Mouse (Mus musculus) forebrain, embryonic 13.5 days (tissue): ENCODE measurements around the gene Lad1. TPM values are rescaled to one million over a fixed set of nuclear protein-coding genes. Genes with fewer than 3 reads are reported as not detected.

Source experiments
- ATAC-seq: fragments of 200-750 bp; cut with Nextera tagmentation; 2 replicates; pipeline ENCODE4 v1.8.0; 2017
- H3K27ac ChIP-seq: fragments of 300-500 bp; sonication (generic); 2 replicates; pipeline ENCODE4 v1.5.1; 2015; ENCODE audit warnings: inconsistent platforms, mild to moderate bottlenecking, moderate library complexity
- H3K27me3 ChIP-seq: fragments of 300-500 bp; sonication (generic); 2 replicates; pipeline ENCODE4 v1.6.1; 2015; ENCODE audit warnings: mild to moderate bottlenecking, inconsistent platforms
- H3K36me3 ChIP-seq: fragments of 300-500 bp; sonication (generic); 2 replicates; pipeline ENCODE4 v1.6.1; 2015; ENCODE audit warnings: mild to moderate bottlenecking, inconsistent platforms; ENCODE audit not compliant: poor library complexity, severe bottlenecking
- H3K4me1 ChIP-seq: fragments of 300-500 bp; sonication (generic); 2 replicates; pipeline ENCODE4 v1.6.1; 2015; ENCODE audit warnings: inconsistent platforms
- H3K4me2 ChIP-seq: fragments of 300-500 bp; sonication (generic); 2 replicates; pipeline ENCODE4 v1.6.1; 2015; ENCODE audit warnings: inconsistent platforms, mild to moderate bottlenecking, moderate library complexity
- H3K4me3 ChIP-seq: fragments of 300-500 bp; sonication (generic); 2 replicates; pipeline ENCODE4 v1.5.1; 2015; ENCODE audit warnings: mild to moderate bottlenecking, inconsistent platforms
- H3K9ac ChIP-seq: fragments of 300-500 bp; sonication (generic); 2 replicates; pipeline ENCODE4 v1.6.1; 2015; ENCODE audit warnings: mild to moderate bottlenecking, inconsistent platforms
- H3K9me3 ChIP-seq: fragments of 300-500 bp; sonication (generic); replicated peaks from 2 replicates; pipeline ENCODE4 v1.6.1; 2016; ENCODE audit warnings: inconsistent platforms
- WGBS: fragments of 180-500 bp; shearing (Covaris S2); methylation state at CpG from one replicate; pipeline ENCODE4 v1.1.7; 2015; 5-methylcytosine and 5-hydroxymethylcytosine counted together
- polyA plus RNA-seq: library from polyadenylated mRNA; unstranded; fragments of >200 nt; fragmentation: Nextera tagmentation; extraction: Ambion mirVana; gene quantifications from 2 replicates; pipeline ENCODE4 v1.2.1, GENCODE M21; 2015

Lad1 gene
- polyA plus RNA-seq, 1 experiment from 2014 or later, result 0.36 TPM

DNA sequence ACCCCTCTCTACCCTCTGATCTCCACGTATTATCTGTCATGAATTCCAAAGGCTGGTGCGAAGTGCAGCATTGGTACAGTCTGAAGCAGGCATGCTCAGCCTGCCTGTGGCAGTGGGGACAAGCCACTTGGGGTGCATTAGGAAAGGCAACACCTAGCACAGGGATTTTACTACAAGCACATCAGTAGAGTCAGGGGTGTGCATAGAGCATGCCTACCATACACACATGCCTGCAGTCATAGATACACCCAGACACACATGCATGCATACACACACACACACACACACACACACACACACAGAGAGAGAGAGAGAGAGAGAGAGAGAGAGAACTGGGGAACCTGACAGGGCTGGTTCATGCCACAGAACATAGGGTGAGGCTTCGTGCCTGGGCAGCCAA, 6.2 kb upstream of the Lad1 start:
- no peaks in the 10 kb centered on the region for H3K36me3 ChIP-seq
- ATAC-seq, result no peak
- H3K9ac ChIP-seq, result no peak overlapping the region
- H3K4me2 ChIP-seq, result no peak overlapping the region
- peaks cover 11% of the 10 kb centered on the region for H3K4me1 ChIP-seq
- H3K9me3 ChIP-seq, result no peaks in the 10 kb centered on the region
- no peak overlapping the region for H3K27ac ChIP-seq
- peaks cover 30% of the 10 kb centered on the region for H3K27me3 ChIP-seq
- no peak overlapping the region for H3K4me3 ChIP-seq
- 92% methylated on average over 3 of the region's 3 CpGs for WGBS

DNA sequence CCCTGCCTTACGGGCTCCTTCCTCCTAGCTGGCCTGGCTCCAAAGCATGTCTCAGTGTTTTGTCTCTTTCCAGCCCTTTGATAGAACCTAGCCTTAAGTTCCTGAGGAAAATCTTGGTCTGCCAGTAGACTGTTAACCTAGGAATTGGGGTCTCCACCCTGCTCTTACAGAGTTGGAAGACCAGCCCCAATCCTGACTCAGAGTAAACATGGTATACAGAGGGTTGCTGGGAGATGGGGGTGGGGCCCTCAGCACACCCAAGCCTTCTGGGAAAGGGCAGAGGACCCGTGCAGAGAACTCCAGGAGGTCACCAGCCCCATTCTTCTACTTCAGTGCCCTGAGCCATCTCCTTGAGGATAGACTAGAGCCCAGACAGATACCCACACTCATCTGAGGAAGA, 5.8 kb upstream of the Lad1 start:
- Histone ChIP-seq H3K4me2 (no peak overlapping the region), H3K36me3 (no peaks in the 10 kb centered on the region), H3K4me3 (no peak overlapping the region), H3K9ac (no peak overlapping the region), H3K27ac (no peak overlapping the region), H3K9me3 (no peaks in the 10 kb centered on the region), H3K27me3 (peaks cover 34% of the 10 kb centered on the region), H3K4me1 (peaks cover 11% of the 10 kb centered on the region)
- ATAC-seq, result no peak
- WGBS, result 46% methylated on average over 2 of the region's 2 CpGs

GRCm38 (mm10) chr1:135813071-135813470, 5.3 kb upstream of the Lad1 start:
- H3K9ac ChIP-seq, result no peak overlapping the region
- no peak for ATAC-seq
- H3K4me1 ChIP-seq, result peaks cover 11% of the 10 kb centered on the region
- H3K9me3 ChIP-seq, result no peaks in the 10 kb centered on the region
- H3K4me2 ChIP-seq, result no peak overlapping the region
- H3K27me3 ChIP-seq, result peaks cover 39% of the 10 kb centered on the region
- no peak overlapping the region for H3K27ac ChIP-seq
- 54% methylated on average over 4 of the region's 4 CpGs for WGBS
- no peak overlapping the region for H3K4me3 ChIP-seq
- H3K36me3 ChIP-seq, result no peaks in the 10 kb centered on the region

DNA sequence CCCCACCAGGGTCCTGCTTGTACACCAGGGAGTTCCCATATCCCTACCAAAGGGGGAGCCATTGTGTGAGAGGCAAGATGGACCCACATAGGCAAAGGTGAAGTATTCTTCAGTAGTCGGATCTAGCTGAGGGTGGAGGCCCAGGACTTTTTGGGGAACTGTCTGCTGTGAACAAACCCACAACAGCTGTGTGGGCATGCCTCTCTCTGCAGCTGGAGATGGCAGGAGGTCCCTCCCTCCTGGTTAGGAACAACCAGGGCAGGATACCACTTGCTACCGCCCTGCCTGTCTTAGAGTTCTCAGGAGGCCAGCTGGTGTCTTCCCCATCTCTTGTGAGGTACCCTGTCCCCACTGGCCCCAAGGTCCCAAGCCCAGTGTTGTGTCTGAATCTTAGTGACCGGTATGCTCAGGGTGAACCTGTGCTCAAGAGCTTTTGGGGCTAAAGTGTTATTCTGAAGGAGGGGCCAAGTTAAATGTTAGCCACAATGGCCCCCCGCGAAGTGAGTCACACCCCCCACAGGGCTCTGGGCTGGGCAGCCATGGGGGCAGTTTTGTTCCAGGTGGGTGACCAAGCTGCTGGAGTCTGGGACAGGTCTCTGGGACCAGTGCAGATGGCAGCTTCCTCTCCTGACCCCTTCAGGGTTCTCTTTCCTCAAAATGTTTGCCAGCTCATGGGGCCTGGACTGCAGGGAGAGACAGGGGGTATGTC, 4.6 kb upstream of the Lad1 start:
- Histone ChIP-seq H3K9ac (no peak overlapping the region), H3K4me2 (no peak overlapping the region), H3K36me3 (no peaks in the 10 kb centered on the region), H3K9me3 (no peaks in the 10 kb centered on the region), H3K27ac (no peak overlapping the region), H3K4me1 (peaks cover 17% of the 10 kb centered on the region), H3K27me3 (peaks cover 47% of the 10 kb centered on the region), H3K4me3 (no peak overlapping the region)
- 85% methylated on average over 5 of the region's 5 CpGs for WGBS
- ATAC-seq, result no peak

DNA sequence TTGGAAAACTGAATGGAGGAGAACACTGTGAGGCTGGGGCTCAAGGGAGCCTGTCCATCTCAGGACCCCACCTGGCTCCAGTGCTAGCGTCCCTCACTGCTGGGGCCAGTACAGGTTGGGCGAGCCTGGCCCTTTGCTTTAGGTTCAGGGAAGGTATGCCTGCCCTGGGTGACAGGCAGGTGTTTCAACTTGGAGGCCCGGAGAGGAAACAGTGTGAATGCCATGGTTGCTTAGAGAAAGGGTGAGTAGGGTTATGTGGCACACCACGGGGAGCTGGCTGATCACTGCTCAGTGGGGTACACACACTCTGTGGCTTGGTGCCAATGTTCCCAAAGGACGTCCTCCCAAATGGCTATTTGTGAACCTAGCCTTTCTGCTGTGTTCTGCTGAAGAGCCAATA, 3.9 kb upstream of the Lad1 start:
- Histone ChIP-seq H3K4me2 (no peak overlapping the region), H3K27me3 (peaks cover 54% of the 10 kb centered on the region), H3K27ac (no peak overlapping the region), H3K36me3 (no peaks in the 10 kb centered on the region), H3K9me3 (no peaks in the 10 kb centered on the region), H3K4me3 (no peak overlapping the region), H3K9ac (no peak overlapping the region), H3K4me1 (peaks cover 20% of the 10 kb centered on the region)
- 79% methylated on average over 5 of the region's 5 CpGs for WGBS
- no peak for ATAC-seq

GRCm38 (mm10) chr1:135817595-135817994, 803 bp upstream of the Lad1 start:
- Histone ChIP-seq H3K27me3 (peaks cover 75% of the 10 kb centered on the region), H3K4me1 (peaks cover 17% of the 10 kb centered on the region), H3K9ac (no peak overlapping the region), H3K4me2 (0 out of 2 replicates have a peak overlapping the region, but pooled peaks have one; percentile 99), H3K27ac (no peak overlapping the region), H3K36me3 (no peaks in the 10 kb centered on the region), H3K4me3 (no peak overlapping the region), H3K9me3 (no peaks in the 10 kb centered on the region)
- WGBS, result 80% methylated on average over 4 of the region's 4 CpGs
- no peak for ATAC-seq

DNA sequence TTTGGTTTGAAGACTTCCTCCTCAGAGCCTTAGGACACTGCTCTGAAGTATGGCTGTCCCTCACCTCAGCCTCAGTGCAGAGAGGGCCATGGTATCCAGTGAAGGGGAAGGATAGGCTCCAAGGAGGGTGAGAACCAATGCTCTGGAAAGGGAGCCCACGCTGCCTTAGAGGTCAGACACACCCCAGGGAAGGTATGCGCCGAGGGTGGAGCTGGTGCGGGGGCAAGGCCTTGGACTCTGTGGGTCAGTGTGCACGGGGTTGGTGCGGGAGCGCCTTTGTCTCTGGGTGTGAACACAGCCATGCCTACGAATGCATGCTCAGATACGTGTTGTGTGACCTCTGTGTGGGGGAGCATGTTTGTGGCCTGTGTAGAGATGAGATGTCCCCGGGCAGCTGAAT, 1.7 kb downstream of the Lad1 start:
- H3K27me3 ChIP-seq, result peaks cover 73% of the 10 kb centered on the region
- no peak for ATAC-seq

GRCm38 (mm10) chr1:135820736-135821364, 2.5 kb downstream of the Lad1 start:
- ATAC-seq, result no peak
- Histone ChIP-seq H3K27me3 (peaks cover 69% of the 10 kb centered on the region), H3K4me1 (peaks cover 10% of the 10 kb centered on the region), H3K27ac (no peak overlapping the region), H3K9ac (no peak overlapping the region), H3K9me3 (no peaks in the 10 kb centered on the region), H3K36me3 (no peaks in the 10 kb centered on the region), H3K4me3 (no peak overlapping the region), H3K4me2 (no peak overlapping the region)
- 89% methylated on average over 16 of the region's 16 CpGs for WGBS

More for the DNA sequence above, 1.7 kb downstream of the Lad1 start:
- no peak overlapping the region for H3K4me3 ChIP-seq
- peaks cover 10% of the 10 kb centered on the region for H3K4me1 ChIP-seq
- no peak overlapping the region for H3K4me2 ChIP-seq
- no peaks in the 10 kb centered on the region for H3K9me3 ChIP-seq
- H3K9ac ChIP-seq, result no peak overlapping the region
- no peak overlapping the region for H3K27ac ChIP-seq
- H3K36me3 ChIP-seq, result no peaks in the 10 kb centered on the region
- WGBS, result 84% methylated on average over 10 of the region's 10 CpGs

- H3K36me3 ChIP-seq, result no peaks in the 10 kb centered on the region
- WGBS, result 77% methylated on average over 7 of the region's 7 CpGs
- H3K4me2 ChIP-seq, result no peak overlapping the region
- ATAC-seq, result no peak
- no peak overlapping the region for H3K9ac ChIP-seq
- H3K27me3 ChIP-seq, result peaks cover 60% of the 10 kb centered on the region
- H3K4me3 ChIP-seq, result no peak overlapping the region
- no peaks in the 10 kb centered on the region for H3K9me3 ChIP-seq
- peaks cover 10% of the 10 kb centered on the region for H3K4me1 ChIP-seq
- H3K27ac ChIP-seq, result no peak overlapping the region
Measured at GRCm38 (mm10) chr1:135821780-135822179, 3.4 kb downstream of the Lad1 start.

DNA sequence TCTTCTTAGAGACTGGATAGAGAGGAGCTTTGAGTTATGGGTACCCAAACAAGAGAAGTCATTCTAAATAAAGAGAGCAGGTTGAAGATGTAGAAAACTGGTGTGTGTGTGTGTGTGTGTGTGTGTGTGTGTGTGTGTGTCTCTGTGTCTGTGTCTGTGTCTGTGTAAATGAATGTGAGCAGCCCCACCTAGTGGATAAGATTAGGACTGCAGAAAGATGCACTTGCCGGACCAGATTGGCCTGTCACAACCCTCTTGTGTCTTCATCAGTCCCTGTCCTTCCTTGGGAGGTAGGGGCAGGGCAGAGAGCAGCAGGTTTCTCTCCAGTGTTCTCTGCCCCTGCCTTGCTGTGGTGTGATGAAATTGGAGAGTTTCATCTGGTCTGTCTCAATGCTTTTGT, 10.5 kb downstream of the Lad1 start:
- Histone ChIP-seq H3K4me2 (no peak overlapping the region), H3K4me1 (no peaks in the 10 kb centered on the region), H3K9me3 (no peaks in the 10 kb centered on the region), H3K27ac (no peak overlapping the region), H3K9ac (no peak overlapping the region), H3K36me3 (no peaks in the 10 kb centered on the region), H3K27me3 (0 out of 2 replicates have a peak, but pooled peaks cover 2% of the 10 kb centered on the region), H3K4me3 (no peak overlapping the region)
- ATAC-seq, result no peak
- WGBS, result 35% methylated on average over 1 of the region's 1 CpGs

DNA sequence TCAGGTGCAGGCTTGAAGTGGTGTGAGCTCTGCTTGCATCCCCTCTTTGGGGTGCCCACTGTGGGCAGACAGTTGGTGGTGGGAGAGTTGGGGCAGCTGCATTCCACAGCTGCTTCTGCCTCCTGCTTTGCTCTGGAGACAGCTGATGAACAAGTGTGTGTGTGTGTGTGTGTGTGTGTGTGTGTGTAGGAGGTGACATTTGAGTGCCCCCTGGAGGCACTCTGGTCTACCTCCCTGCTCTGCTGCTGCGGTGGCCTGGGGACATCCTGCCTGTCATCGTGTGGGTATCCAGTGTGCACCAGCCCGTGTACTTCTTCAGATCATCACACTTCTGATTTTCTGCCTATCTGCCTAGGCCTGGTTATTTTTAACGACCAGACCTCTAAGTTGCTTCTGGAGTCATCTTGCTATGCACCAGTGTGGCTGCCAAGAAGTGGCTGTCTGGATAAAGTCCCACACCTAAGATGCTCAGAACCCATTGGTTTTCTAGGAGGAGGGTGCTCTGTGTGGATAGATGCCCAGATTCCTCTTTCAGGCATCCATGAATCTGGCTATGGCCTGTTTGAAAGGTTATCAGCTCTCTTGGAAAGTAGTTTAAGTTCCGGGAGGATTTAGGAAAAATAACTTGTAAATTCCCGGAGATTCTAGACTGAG, 15.9 kb downstream of the Lad1 start:
- Histone ChIP-seq H3K36me3 (no peaks in the 10 kb centered on the region), H3K4me1 (no peaks in the 10 kb centered on the region), H3K27ac (no peak overlapping the region), H3K9ac (no peak overlapping the region), H3K27me3 (no peaks in the 10 kb centered on the region), H3K4me2 (no peak overlapping the region), H3K4me3 (no peak overlapping the region), H3K9me3 (no peaks in the 10 kb centered on the region)
- 72% methylated on average over 6 of the region's 6 CpGs for WGBS
- ATAC-seq, result no peak

- Histone ChIP-seq H3K4me3 (no peak overlapping the region), H3K9me3 (no peaks in the 10 kb centered on the region)
Measured at GRCm38 (mm10) chr1:135834983-135835382, 16.6 kb downstream of the Lad1 start.

More at GRCm38 (mm10) chr1:135834983-135835382, 16.6 kb downstream of the Lad1 start:
- no peaks in the 10 kb centered on the region for H3K27me3 ChIP-seq
- no peak overlapping the region for H3K9ac ChIP-seq
- 82% methylated on average over 8 of the region's 8 CpGs for WGBS
- no peak overlapping the region for H3K27ac ChIP-seq
- no peak for ATAC-seq
- H3K4me2 ChIP-seq, result no peak overlapping the region
- no peaks in the 10 kb centered on the region for H3K4me1 ChIP-seq
- no peaks in the 10 kb centered on the region for H3K36me3 ChIP-seq
